In the genomic region with DNA sequence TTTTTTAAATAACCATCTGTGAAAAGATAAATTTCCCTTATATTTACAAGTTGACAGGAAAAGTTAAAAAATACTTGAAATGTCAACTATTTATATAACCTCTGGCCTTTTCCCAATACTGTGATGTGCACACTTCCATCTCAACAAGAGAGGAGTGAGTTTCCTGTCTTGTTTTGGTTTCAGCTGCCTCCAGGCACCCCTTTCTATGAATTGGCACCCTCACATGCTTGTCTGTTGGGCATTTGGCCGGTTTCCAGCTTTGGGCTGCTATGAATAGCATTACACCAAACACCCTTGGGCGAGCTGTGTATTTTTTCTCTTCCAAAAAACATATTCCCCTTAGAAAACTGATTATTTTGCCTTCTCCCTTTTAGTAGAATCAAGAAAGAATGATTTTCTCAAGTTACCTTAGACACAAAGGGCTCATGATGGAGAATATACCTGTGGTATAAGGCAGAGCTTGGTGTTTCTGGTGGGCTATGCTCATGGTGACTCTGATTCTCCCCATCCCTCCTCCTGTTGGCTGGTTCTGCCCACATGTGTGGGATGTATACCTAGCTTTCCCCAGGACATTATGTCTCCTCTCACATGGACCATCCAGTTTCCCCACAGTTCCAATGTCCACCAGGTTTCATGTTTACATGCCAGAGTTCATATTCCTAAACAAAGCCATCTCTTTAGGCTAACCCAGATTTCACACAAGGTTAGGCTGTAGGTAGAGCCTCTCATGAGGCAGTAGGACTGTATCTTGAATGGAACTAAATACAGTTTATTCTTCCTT, we compare ENCODE assay signal across 13 mouse cellular contexts. TPM values are rescaled to one million over a fixed set of nuclear protein-coding genes. Genes with fewer than 3 reads are reported as not detected.
DNase-seq lines count a peak whose midpoint lies in the region; ATAC-seq lines count a peak whose summit lies in the region.
"Had no signal": no experiment of that assay in that cellular context is flagged by ENCODE, and none has a peak within 500 bp of the region (broad histone marks: within the 10 kb centered on the region; RNA-seq: fewer than 3 reads in every experiment).

No protein-coding gene starts in this region.

- no peaks in the 10 kb centered on the region for H3K27me3 ChIP-seq in forebrain, embryonic 14.5 days (replicated peaks; ENCODE audit: control insufficient read depth, insufficient read depth, low read length)
- peaks cover 8% of the 10 kb centered on the region; the same call in 1 of the 2 replicates for H3K27me3 ChIP-seq in forebrain, embryonic 15.5 days
- peaks cover 4% of the 10 kb centered on the region for H3K27me3 ChIP-seq in heart, embryonic 16.5 days (ENCODE audit: control insufficient read depth, insufficient read depth, low read length)

- no peak overlapping the region for H3K4me3 ChIP-seq in forebrain, embryonic 14.5 days (ENCODE audit: low read depth, low read length)
- no peak overlapping the region for H3K4me3 ChIP-seq in forebrain, embryonic 15.5 days
- no peak overlapping the region for H3K4me3 ChIP-seq in heart, embryonic 16.5 days (ENCODE audit: low read length)
- H3K4me3 ChIP-seq: midbrain, embryonic 15.5 days had no signal

- H3K4me2 ChIP-seq in forebrain, embryonic 14.5 days (ENCODE audit: low read length), result no peak overlapping the region
- no peak overlapping the region for H3K4me2 ChIP-seq in forebrain, embryonic 15.5 days (replicated peaks)
- H3K4me2 ChIP-seq in heart, embryonic 16.5 days (ENCODE audit: low read depth, low read length), result no peak overlapping the region
- H3K4me2 ChIP-seq: lung, embryonic 14.5 days; midbrain, embryonic 15.5 days had no signal

- WGBS in forebrain, embryonic 14.5 days, result 56% methylated on average over 2 of the region's 2 CpGs
- WGBS in forebrain, embryonic 15.5 days, result 52% methylated on average over 2 of the region's 2 CpGs
- 41% methylated on average over 2 of the region's 2 CpGs for WGBS in heart, embryonic 16.5 days

- no peak for ATAC-seq in forebrain, embryonic 14.5 days
- ATAC-seq in forebrain, embryonic 15.5 days (replicated peaks), result no peak
- no peak for ATAC-seq in heart, embryonic 16.5 days (replicated peaks; ENCODE audit: extremely low read depth, insufficient read depth, low FRiP score)
- ATAC-seq: midbrain, embryonic 15.5 days had no signal

- no peak overlapping the region for H3K27ac ChIP-seq in forebrain, embryonic 14.5 days (ENCODE audit: low read depth, low read length)
- no peak overlapping the region for H3K27ac ChIP-seq in forebrain, embryonic 15.5 days (replicated peaks)
- H3K27ac ChIP-seq in heart, embryonic 16.5 days (ENCODE audit: low read length), result peak overlapping the region; percentile 42
- H3K27ac ChIP-seq: kidney, postnatal 0 days; midbrain, embryonic 15.5 days had no signal

- H3K9me3 ChIP-seq in forebrain, embryonic 14.5 days (replicated peaks; ENCODE audit: control insufficient read depth, low read length), result no peaks in the 10 kb centered on the region
- no peaks in the 10 kb centered on the region for H3K9me3 ChIP-seq in forebrain, embryonic 15.5 days
- no peaks in the 10 kb centered on the region for H3K9me3 ChIP-seq in heart, embryonic 16.5 days (replicated peaks; ENCODE audit: control insufficient read depth, low read length)
- H3K9me3 ChIP-seq: G1E; midbrain, embryonic 15.5 days had no signal

- no peak overlapping the region for H3K9ac ChIP-seq in forebrain, embryonic 14.5 days (ENCODE audit: low read length)
- no peak overlapping the region for H3K9ac ChIP-seq in forebrain, embryonic 15.5 days (replicated peaks)
- H3K9ac ChIP-seq in heart, embryonic 16.5 days (ENCODE audit: low read length), result no peak overlapping the region
- H3K9ac ChIP-seq: lung, embryonic 14.5 days; midbrain, embryonic 15.5 days had no signal

- no peaks in the 10 kb centered on the region for H3K4me1 ChIP-seq in forebrain, embryonic 14.5 days (ENCODE audit: control insufficient read depth, insufficient read depth, low read length)
- no peaks in the 10 kb centered on the region for H3K4me1 ChIP-seq in forebrain, embryonic 15.5 days
- peaks cover 10% of the 10 kb centered on the region for H3K4me1 ChIP-seq in heart, embryonic 16.5 days (ENCODE audit: control insufficient read depth, insufficient read depth, low read length)
- H3K4me1 ChIP-seq: midbrain, embryonic 15.5 days had no signal

- DNase-seq in forebrain, embryonic 14.5 days (ENCODE audit: low spot score), result peak; percentile 42
- no peak for DNase-seq in heart, adult 9 months (ENCODE audit: low spot score in 2 of 2)
- peak; percentile 27 to 51 for DNase-seq in right cerebral cortex, adult 2 months (ENCODE audit: low spot score in 2 of 2)
- DNase-seq in right cerebral cortex, postnatal 25 days, result no peak
- no peak for DNase-seq in lung, postnatal 10 days
- DNase-seq: adrenal gland, postnatal 25 days; embryo, embryonic 11 days; lung, embryonic 14.5 days had no signal

- no peaks in the 10 kb centered on the region for H3K36me3 ChIP-seq in forebrain, embryonic 14.5 days (ENCODE audit: control insufficient read depth, insufficient read depth, low read length)
- H3K36me3 ChIP-seq in forebrain, embryonic 15.5 days, result no peaks in the 10 kb centered on the region
- no peaks in the 10 kb centered on the region for H3K36me3 ChIP-seq in heart, embryonic 16.5 days (ENCODE audit: control insufficient read depth, insufficient read depth)
- H3K36me3 ChIP-seq: G1E; midbrain, embryonic 15.5 days had no signal

RNA-seq across cellular contexts. Expression of a gene that starts 10.3 kb away (rescaled TPM):
- 59.7 and 66.2 TPM in 2 replicates for polyA plus RNA-seq in forebrain, embryonic 14.5 days (2014; fragmentation: Nextera tagmentation; extraction: Ambion mirVana)
- 97.9 and 99.1 TPM in 2 replicates for polyA plus RNA-seq in forebrain, embryonic 15.5 days (2015; fragmentation: Nextera tagmentation; extraction: Ambion mirVana)
- 496 and 553 TPM in 2 replicates for polyA plus RNA-seq in heart, embryonic 16.5 days (2015; fragmentation: Nextera tagmentation; extraction: Ambion mirVana)
- polyA plus RNA-seq: G1E had no signal

Comparison
In these comparisons a context has a peak if more than half of its experiments do, and no peak if none do; other contexts are left out.
1. DNase-seq: peak in forebrain, embryonic 14.5 days (single experiment) and right cerebral cortex, adult 2 months (2 of 2); none in heart, adult 9 months (0 of 2), right cerebral cortex, postnatal 25 days (single experiment) and lung, postnatal 10 days (single experiment).